Mouse (Mus musculus) bone marrow macrophage, adult 2 months (primary cell): ENCODE measurements around the gene Clec16a.

ENCODE experiments used
- CTCF ChIP-seq: IDR thresholded peaks from 2 replicates; pipeline ENCODE4 v1.5.1; 2012; ENCODE audit warnings: low read depth, mild to moderate bottlenecking, low read length, moderate library complexity
- POLR2A ChIP-seq: IDR thresholded peaks from 2 replicates; pipeline ENCODE4 v1.6.1; 2012; ENCODE audit warnings: mild to moderate bottlenecking, low read depth, low read length, borderline replicate concordance

DNA sequence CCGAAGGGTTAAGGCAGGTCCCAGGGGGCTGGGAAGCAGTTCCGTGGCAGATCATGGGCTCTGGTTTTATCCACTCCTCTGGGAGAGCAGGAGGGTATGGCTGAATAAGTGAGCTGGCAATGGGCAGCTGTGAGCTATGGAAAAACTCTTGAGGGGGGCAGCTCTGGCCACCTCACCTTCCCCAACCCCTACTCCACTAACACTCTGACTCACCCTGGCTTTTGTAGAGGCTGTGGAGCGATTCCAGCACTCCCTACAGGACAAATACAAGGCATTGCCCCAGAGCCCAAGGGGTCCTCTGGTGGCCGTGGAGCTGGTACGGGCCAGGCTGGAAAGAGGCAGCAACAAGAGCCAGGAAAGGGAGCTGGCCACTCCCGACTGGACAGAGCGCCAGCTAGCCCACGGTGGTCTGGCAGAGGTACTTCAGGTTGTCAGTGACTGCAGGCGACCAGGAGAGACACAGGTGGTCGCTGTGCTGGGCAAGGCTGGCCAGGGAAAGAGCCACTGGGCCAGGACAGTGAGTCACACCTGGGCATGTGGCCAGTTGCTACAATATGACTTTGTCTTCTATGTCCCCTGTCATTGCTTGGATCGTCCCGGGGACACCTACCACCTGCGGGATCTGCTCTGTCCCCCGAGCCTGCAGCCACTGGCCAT lies 34.5 kb upstream of the Clec16a start:
- TF ChIP-seq POLR2A = no peak
- TF ChIP-seq CTCF = no peak
